Comparison of ENCODE assay signal across 9 mouse cellular contexts in the genomic region with DNA sequence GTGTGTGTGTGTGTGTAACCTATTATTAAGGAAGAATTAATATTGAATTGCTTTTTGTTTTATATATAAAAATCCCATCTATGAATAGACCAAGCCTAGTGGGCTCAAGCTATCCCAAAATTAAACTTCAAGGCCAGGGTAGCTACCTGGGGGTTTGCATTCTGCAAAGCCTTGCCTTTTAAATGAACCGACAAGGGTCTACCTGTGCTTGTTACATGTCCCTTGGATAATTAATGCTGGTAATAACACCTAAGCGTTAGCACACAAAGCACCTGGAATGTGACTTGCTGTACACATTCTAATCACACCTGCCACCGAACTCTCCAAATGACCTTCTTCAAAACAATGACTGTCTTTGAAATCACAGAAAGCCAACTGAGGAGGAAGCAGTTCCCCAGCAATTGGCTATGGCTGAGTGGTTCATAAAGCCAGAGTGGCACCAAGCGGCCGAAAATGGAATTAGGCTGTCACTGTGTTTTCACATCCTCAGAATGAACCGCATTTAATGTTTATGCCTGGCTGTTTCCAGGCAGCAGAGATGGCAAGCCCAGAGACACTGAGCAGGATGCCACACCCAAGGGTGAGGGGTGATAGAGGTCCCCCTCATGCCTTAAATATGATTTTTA.
A peak's percentile ranks its signal among the peaks of the same experiment; 100 is the strongest.
DNase-seq lines count a peak whose midpoint lies in the region; ATAC-seq and TF ChIP-seq lines count a peak whose summit lies in the region.
"Had no signal": no experiment of that assay in that cellular context is flagged by ENCODE, and none has a peak within 500 bp of the region (broad histone marks: within the 10 kb centered on the region; RNA-seq: fewer than 3 reads in every experiment).

No protein-coding gene starts in this region.

- H3K4me2 ChIP-seq in hindbrain, embryonic 11.5 days (replicated peaks; ENCODE audit: low read depth, low read length), result no peak overlapping the region
- no peak overlapping the region for H3K4me2 ChIP-seq in neural tube, embryonic 13.5 days
- H3K4me2 ChIP-seq: embryonic facial prominence, embryonic 13.5 days had no signal

- TF ChIP-seq CTCF in testis, adult 2 months (IDR thresholded peaks at IDR 0.05; ENCODE audit: control insufficient read depth, insufficient read depth, insufficient replicate concordance, low read depth, low read length), result peak; percentile 10; the same call in 1 of the 2 replicates

- peak; percentile 87 for ATAC-seq in hindbrain, embryonic 11.5 days (ENCODE audit: low FRiP score)
- peak; percentile 93 for ATAC-seq in neural tube, embryonic 13.5 days (ENCODE audit: low read depth)
- no peak for ATAC-seq in granulocyte monocyte progenitor cell, adult 5-6 weeks (replicated peaks; ENCODE audit: poor library complexity, severe bottlenecking)

- no peak overlapping the region for H3K27ac ChIP-seq in testis, adult 2 months (ENCODE audit: control insufficient read depth, insufficient read depth, low read depth, low read length)
- H3K27ac ChIP-seq in hindbrain, embryonic 11.5 days (ENCODE audit: low read depth, low read length), result no peak overlapping the region
- no peak overlapping the region; the same call in 1 of the 2 replicates for H3K27ac ChIP-seq in neural tube, embryonic 13.5 days (replicated peaks)
- H3K27ac ChIP-seq: embryonic facial prominence, embryonic 13.5 days; macrophage had no signal

- no peaks in the 10 kb centered on the region for H3K4me1 ChIP-seq in testis, adult 2 months (ENCODE audit: control insufficient read depth, insufficient read depth, low read length)
- H3K4me1 ChIP-seq in hindbrain, embryonic 11.5 days (replicated peaks; ENCODE audit: control insufficient read depth, insufficient read depth, low read length), result no peaks in the 10 kb centered on the region
- peaks cover 7% of the 10 kb centered on the region for H3K4me1 ChIP-seq in neural tube, embryonic 13.5 days (replicated peaks)
- H3K4me1 ChIP-seq: embryonic facial prominence, embryonic 13.5 days had no signal

- no peak overlapping the region for H3K4me3 ChIP-seq in testis, adult 2 months (ENCODE audit: control insufficient read depth, low read depth, low read length)
- no peak overlapping the region for H3K4me3 ChIP-seq in hindbrain, embryonic 11.5 days (ENCODE audit: low read depth, low read length)
- H3K4me3 ChIP-seq in neural tube, embryonic 13.5 days, result no peak overlapping the region
- H3K4me3 ChIP-seq: embryonic facial prominence, embryonic 13.5 days had no signal

- no peak overlapping the region for H3K9ac ChIP-seq in hindbrain, embryonic 11.5 days (ENCODE audit: low read depth, low read length)
- no peak overlapping the region for H3K9ac ChIP-seq in neural tube, embryonic 13.5 days
- H3K9ac ChIP-seq: embryonic facial prominence, embryonic 13.5 days had no signal

- no peaks in the 10 kb centered on the region for H3K36me3 ChIP-seq in testis, adult 2 months (ENCODE audit: control insufficient read depth, insufficient read depth, low read length)
- H3K36me3 ChIP-seq in hindbrain, embryonic 11.5 days (ENCODE audit: control insufficient read depth, insufficient read depth, low read length), result no peaks in the 10 kb centered on the region
- no peaks in the 10 kb centered on the region for H3K36me3 ChIP-seq in neural tube, embryonic 13.5 days
- H3K36me3 ChIP-seq: embryonic facial prominence, embryonic 13.5 days had no signal

- WGBS in hindbrain, embryonic 11.5 days, result 28% methylated on average over 6 of the region's 6 CpGs
- WGBS in neural tube, embryonic 13.5 days, result 16% methylated on average over 6 of the region's 6 CpGs

- DNase-seq in testis, postnatal 14 days (ENCODE audit: low spot score), result no peak
- peak; percentile 28 to 44 for DNase-seq in cerebellum, postnatal 4 days (ENCODE audit: low spot score in 2 of 2)
- peak; percentile 73 for DNase-seq in hindbrain, embryonic 11.5 days (ENCODE audit: low spot score)
- peak; percentile 33 to 61 for DNase-seq in layer of hippocampus, postnatal 25 days (ENCODE audit: extremely low spot score in 1 of 2, low spot score in 1 of 2)

- no peaks in the 10 kb centered on the region for H3K9me3 ChIP-seq in hindbrain, embryonic 11.5 days (ENCODE audit: control insufficient read depth, low read length)
- H3K9me3 ChIP-seq in neural tube, embryonic 13.5 days, result no peaks in the 10 kb centered on the region
- H3K9me3 ChIP-seq: embryonic facial prominence, embryonic 13.5 days had no signal

- H3K27me3 ChIP-seq in testis, adult 2 months (ENCODE audit: control insufficient read depth, insufficient read depth, low read length), result no peaks in the 10 kb centered on the region
- no peaks in the 10 kb centered on the region for H3K27me3 ChIP-seq in hindbrain, embryonic 11.5 days (ENCODE audit: control insufficient read depth, insufficient read depth, low read length)
- no peaks in the 10 kb centered on the region for H3K27me3 ChIP-seq in neural tube, embryonic 13.5 days
- H3K27me3 ChIP-seq: embryonic facial prominence, embryonic 13.5 days had no signal

- TF ChIP-seq POLR2A in testis, adult 2 months (IDR thresholded peaks at IDR 0.05; ENCODE audit: control insufficient read depth, low read depth, low read length), result no peak
